Mouse (Mus musculus) G1E-ER4 (cell line): ENCODE measurements around the gene Trp53i11. TPM values are rescaled to one million over a fixed set of nuclear protein-coding genes. Genes with fewer than 3 reads are reported as not detected.

Experiments
- GATA1 ChIP-seq: IDR thresholded peaks from one replicate; pipeline ENCODE4 v1.8.0; 2012; ENCODE audit warnings: low read length, inconsistent platforms
- polyA plus RNA-seq: library from polyadenylated mRNA; stranded (reverse); fragments of >175 nt; gene quantifications from 2 replicates; pipeline ENCODE4 v1.2.3, GENCODE M21; 2012

The Trp53i11 gene
- polyA plus RNA-seq = not detected in 2 replicates

DNA sequence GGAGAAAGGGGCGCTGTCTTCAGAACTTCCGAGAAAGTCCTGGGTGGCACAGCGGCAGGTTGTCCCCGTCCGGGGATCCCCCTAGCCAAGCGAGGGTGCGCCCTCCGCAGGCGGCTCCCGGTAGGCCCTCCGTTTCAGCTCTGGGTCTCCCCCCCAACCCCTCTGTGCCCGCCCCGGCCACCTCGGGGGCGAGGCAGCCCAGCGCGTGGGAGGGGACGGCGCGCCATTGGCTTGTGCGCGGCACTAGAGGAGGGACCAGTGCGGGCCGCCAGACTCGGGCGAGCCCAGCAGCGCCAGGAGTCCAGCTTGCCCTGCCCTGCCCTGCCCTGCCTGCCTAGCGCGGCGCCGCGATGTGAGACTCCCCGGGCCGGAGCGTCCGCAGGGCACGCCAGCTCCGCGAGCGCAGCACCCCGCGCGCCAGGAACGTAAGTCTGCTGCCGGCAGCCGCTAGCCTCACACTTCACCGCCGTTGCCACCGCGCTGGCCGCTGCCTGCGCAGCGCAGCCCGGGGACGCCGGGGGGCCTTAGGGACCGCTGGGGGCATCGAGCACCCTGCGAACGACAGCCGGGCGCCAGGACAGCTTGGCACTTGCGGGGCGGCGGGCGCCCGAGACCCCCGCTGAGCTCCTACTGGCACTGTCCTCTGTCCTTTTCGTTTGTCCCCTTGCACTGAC lies at the start of gene Trp53i11:
Gene Trp53i11, plus strand, starts transcription at position 226 of the 674 bp plus-strand sequence.
- TF ChIP-seq GATA1 = no peak

DNA sequence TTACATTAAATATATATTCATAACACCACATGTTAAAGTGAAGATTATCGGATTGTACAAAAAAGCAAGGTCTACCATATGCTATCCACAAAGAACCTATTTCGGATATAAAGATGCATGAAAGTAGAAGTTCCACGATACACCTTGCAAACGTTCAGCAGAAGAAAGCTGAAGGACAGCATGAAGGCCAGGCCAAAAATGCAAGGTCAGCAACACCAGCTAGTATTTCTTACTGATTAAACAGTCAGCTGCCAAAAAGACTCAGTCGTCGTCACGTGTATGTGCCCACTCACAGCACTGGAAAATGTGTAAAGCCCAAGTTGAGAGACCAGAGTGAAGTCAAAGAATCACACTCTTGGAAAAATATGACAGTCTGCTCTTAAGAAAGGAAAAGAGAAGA lies 47.9 kb upstream of the Trp53i11 start:
- TF ChIP-seq GATA1 = no peak

DNA sequence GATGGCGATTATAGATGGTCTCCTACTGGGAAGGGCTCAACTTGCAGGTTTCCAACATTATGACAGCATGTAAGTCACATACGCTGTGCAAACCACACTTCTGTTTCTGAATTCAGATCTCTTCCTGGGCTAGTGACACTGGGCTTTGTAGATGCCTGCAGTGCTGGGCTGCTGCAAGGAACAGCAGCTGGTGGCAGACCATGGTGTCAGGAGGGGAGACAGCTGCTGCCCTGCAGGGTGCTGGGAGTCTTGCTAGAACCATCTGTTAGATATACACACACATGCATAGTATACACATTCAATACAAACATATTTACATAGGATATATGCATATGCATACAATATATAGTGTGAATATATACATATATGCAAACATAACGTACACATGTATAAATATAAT lies 46.0 kb upstream of the Trp53i11 start:
- TF ChIP-seq GATA1 = no peak

DNA sequence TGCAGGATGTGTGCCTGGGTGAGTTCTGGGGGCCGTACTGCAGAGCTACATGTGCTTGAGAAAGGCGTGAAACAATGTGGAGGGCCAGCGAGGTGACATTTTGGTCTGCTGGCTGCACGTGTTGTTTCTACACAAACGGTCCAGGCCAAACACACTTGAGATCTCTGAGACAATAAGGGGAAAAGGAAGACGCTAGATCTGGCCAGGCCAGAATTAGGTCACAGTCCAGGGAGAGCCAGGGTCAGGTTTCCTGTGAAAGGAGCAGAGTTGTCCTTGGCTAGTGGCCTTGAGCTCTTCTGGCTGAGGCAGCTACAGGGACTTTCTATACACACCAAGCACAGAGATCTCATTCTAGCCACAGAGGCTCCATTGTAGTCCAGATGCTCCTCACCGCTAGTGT lies 44.7 kb upstream of the Trp53i11 start:
- TF ChIP-seq GATA1 = no peak

DNA sequence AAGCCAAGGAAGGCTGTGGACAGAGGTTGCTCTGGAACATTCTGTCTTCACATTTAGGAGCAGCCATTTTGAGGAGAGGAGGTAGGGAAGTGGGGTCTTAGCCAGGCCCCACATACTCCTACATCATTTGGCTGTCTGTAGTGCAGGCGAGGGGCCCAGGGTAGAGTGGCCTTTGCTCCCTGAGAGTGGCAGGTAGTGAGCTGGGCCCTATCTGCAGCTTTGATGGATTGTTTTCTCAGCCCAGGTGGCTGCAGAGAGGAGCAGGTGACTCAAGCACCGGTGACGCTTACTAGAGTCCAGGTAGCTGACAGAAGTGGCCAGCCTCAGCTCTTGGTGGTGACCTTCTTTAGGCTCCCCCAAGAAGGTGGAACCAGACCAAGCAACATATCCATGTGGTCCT lies 43.2 kb upstream of the Trp53i11 start:
- TF ChIP-seq GATA1 = no peak

DNA sequence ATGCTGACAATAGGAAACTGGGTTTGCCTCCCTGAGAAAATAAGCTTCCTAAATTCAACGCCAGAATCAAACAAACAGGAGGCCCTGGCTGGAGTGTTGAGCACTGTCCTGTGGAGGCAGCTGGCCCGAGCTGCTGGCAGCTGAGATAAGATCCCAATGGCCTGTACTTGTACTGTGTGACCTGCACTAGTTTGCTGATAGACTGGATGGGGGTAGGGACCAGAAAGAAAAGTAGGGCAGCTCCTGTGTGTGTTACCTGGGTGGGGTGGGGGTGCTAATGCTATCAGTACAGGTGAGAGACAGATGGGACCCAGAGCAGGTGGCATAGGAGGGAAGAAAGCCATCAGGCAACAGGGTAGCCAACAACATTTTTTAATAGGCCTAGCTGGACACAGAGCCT lies 37.3 kb upstream of the Trp53i11 start:
- no peak for TF ChIP-seq GATA1

DNA sequence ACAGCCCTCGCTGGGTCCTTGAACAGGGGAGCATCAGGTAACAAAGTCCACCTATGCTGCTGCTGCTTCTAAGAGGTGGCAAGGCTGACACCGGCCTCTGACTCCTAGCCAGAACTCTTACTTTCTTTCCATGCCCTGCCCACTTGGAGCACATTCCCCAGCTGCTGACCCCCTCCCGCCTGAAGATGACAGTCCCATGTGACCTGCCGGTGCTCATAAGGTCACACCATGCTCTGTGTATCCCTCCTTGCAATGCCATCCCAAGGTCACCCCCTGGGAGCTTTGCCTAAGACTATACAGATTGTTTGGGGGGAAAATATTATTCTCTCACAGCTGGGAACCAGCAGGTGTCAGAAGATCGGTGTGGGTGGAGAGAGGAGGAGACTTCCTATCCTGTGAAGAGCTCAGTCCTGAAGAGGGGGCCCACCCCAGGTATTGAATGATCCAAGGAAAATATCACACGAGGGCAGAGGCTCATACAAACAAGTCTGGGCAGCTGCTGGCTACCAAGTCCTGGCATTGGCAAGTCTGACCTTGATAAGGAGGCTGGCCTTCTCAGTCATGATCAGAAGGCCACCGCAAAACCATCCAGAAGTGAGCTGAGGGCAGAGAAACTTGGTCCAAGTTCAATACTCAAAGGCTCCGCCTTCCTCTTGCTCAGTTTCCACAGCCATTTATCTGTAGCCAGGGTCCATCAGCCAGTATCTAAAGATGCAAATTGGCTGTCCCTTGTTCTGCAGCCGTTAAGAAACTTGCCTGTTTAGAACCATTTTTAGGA lies 36.5 kb upstream of the Trp53i11 start:
- no peak for TF ChIP-seq GATA1

DNA sequence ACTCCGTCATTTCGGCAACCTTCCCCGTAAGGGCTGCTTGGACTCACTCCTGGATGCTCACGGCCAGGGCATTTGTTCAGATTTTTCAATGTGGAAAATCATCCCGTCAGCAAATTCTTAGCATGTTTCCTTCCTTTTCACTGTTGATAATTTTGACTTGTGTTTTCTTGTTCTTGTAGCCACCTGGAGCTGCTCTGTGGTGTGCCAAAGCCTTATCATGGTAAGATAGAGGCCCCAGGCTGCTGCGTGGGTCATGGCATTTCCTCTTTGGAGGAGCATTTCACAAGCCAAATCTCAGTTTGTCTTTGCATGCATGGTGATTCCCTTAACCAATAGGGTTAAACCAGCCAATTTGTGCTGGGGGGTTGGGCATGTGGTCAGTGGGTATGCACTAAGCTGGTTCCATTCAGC lies 35.2 kb upstream of the Trp53i11 start:
- no peak for TF ChIP-seq GATA1

DNA sequence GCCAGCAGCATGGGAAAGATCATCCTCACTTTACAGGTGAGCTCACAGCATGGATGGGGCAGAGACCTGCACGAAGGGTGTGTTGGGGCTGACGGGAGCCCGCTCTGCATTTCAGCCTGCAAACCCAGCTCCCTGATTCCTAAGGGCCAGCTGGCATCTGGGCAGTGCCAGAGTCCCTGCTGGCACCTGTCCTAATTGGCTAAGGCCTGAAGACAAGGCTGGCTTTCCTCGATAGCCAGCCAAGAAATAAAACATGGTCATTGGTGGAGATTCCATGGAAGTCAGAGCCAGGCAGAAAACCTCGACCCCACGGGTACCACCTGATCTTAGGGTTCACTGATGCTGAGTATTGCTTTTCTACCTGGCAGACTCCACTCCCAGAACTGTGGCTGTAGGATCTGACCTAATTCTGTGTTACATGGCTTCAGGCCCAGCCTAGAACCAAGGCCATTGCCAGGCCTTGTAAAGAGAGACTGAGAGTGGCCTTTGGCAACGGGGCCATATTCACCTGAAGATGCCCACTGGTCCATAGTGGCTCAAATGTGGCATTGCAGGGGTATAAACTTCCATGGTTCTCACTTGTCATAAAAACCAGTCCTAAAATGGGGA lies 34.4 kb upstream of the Trp53i11 start:
- TF ChIP-seq GATA1 = no peak

DNA sequence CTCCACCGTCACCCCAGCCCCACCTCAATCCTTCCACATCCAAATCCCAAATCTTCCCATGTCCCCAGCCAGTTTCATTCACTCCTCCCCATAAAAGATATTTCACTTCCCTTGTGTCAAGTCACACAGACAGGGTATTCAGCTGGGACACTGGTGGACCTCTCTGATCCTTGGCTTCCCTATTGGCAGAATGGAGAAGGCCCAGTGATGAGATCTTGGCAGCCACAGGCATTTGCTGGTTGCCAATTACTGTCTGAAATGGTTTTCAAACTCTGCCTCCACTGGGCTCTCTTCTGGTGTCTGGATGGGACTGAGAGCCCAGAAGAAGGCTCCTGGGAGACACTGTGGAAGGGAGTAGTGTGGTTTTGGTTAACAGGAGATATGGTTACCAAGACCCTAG lies 33.5 kb upstream of the Trp53i11 start:
- no peak for TF ChIP-seq GATA1

DNA sequence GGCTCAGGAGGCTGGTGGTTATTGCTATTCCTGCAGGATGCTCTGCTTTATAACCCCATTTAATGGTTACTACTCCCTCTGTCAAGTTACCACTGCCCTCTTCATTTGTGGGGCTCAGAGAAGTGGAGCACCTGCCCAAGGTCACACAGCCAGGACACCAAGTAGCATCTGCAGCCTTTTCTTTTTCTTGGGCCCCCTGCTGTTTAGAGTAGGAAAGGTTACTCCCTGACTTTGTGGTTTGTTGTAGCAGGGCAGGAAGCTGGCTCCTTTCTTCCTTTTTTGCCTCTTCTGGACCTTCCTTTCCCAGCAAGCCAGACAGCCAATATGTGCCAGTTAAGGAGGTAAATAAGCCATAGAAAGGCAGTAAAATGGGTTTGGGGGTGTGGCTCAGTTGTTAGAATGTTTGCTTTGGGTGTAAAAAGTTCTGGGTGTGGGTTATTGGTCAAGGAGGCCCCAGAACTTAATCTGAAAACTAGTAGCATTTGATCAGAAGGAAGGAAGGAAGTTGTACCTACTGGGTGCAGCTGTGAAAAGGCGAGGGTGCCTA lies 32.8 kb upstream of the Trp53i11 start:
- TF ChIP-seq GATA1 = no peak

DNA sequence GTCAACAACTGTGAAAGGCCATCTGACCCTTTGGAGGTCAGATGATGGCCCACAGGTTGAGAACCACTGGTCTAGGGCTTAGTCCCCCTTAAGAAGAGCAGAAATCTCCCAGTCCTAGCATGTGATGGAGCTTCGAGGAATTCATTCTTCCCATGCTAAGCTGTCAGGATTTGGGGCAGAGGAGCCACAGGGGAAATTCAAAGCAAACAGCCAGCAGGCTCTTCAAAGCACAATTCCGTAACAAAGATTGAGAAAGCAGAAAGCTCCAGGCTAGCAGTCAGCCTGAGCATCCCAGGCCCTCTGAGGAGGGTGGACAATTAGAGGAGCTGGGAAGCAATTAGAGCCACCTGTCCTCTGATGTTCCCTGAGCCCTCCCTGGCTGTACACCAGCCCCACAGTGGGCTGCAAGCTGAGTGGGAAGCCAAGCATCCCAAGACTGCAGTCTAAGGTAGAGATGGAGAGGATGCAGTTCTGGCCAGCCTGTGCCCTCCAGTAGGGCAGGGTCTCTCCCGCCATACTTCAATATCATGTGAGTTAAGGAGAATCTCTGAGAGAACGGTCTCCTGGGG lies 26.8 kb upstream of the Trp53i11 start:
- TF ChIP-seq GATA1 = no peak

DNA sequence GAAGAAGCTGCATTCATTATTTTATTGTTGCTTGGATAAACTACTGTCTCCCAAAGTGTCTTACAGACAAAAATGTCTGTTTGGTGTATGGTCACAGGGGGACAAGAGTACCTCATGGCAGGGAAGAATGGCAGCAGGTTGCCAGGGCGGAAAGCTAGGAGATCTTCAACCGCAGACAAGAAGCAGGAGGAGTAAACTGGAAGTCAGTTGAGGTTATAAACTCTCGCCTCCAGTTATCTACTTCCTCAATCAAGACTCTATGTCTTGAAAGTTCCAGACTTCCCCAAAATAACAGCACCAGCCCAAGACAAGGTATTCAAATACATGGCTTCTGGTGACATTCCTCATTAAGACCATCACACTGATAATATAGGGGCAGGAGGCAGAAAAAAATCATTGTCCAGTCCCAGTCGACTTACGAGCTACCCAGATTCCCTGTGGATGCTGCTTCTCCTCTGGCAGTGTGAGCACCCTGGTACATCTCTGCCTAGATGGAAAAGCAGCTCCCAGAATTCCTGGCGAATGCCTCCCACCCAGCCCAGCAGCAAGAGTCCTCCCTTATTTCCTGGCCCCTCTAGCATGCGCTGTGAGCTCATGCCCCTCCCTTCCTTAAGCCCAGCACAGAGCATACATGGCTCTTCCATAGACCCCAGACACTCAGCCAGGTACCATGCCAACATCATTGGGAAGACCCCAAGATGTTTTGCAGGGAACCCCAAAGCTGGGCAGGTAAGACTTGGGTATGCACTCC lies 25.3 kb upstream of the Trp53i11 start:
- TF ChIP-seq GATA1 = no peak

DNA sequence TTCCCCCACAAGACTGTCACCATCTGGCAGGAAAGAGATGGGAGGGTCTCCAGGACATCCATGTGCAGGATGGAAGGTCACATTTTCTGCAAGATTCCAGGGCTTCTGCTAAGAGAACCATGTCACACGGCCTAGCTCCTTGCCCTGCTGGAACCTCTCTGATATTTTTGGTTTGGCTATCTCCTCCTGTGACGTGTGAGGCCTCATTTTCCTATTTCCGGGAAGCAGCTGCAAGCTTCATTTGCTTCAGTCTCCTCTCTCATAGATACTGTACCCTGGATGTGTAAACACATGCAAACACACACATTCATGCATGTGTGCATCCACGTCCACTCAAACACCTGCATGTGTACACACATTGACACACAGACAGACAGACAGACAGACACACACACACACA lies 24.6 kb upstream of the Trp53i11 start:
- no peak for TF ChIP-seq GATA1

DNA sequence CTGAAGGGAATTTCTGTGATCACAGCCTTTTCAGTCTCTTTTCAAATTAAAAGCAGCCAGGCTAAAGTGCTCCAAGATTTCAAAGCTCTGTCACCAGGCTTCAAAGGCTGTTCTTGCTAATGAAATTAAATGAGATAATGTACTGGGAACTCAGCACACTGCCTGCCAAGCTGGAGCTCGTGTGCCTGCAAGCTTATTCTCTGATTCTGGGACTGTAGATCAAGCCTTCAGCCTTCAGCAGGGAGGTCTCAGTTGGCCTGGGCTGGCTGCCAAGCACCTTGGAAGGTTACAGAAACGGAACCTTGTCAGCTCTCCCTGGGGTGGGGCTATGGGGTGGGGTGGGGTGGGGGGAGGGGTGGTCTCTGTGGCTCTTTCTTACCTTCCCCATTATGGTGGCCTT lies 24.0 kb upstream of the Trp53i11 start:
- TF ChIP-seq GATA1 = no peak
